Mouse (Mus musculus) forebrain, postnatal 0 days (tissue): ENCODE measurements around the gene B230118H07Rik. TPM values are rescaled to one million over a fixed set of nuclear protein-coding genes. Genes with fewer than 3 reads are reported as not detected.

Source experiments
- ATAC-seq: fragments of 200-750 bp; cut with Nextera tagmentation; 2 replicates; pipeline ENCODE4 v1.8.0; 2017; ENCODE audit warnings: mild to moderate bottlenecking, moderate library complexity
- DNase-seq: peaks from one replicate; pipeline ENCODE4 v3.0.0-alpha.2; 2015
- H3K27ac ChIP-seq: fragments of 300-500 bp; sonication (generic); 2 replicates; pipeline ENCODE4 v1.5.1; 2014; ENCODE audit warnings: low read depth, mild to moderate bottlenecking, antibody characterized with exemption, low read length, moderate library complexity, mixed read lengths
- H3K27me3 ChIP-seq: fragments of 300-500 bp; sonication (generic); 2 replicates; pipeline ENCODE4 v1.6.1; 2014; ENCODE audit warnings: mild to moderate bottlenecking, low read length, mixed read lengths; ENCODE audit not compliant: insufficient read depth
- H3K36me3 ChIP-seq: fragments of 300-500 bp; sonication (generic); 2 replicates; pipeline ENCODE4 v1.6.1; 2014; ENCODE audit warnings: mild to moderate bottlenecking, moderate library complexity; ENCODE audit not compliant: insufficient read depth
- H3K4me1 ChIP-seq: fragments of 300-500 bp; sonication (generic); 2 replicates; pipeline ENCODE4 v1.6.1; 2014; ENCODE audit warnings: antibody characterized with exemption; ENCODE audit not compliant: insufficient read depth
- H3K4me2 ChIP-seq: fragments of 300-500 bp; sonication (generic); 2 replicates; pipeline ENCODE4 v1.6.1; 2014; ENCODE audit warnings: low read depth, mild to moderate bottlenecking, moderate library complexity
- H3K4me3 ChIP-seq: fragments of 300-500 bp; sonication (generic); 2 replicates; pipeline ENCODE4 v1.5.1; 2014; ENCODE audit warnings: low read depth, low read length, mixed read lengths
- H3K9ac ChIP-seq: fragments of 300-500 bp; sonication (generic); 2 replicates; pipeline ENCODE4 v1.6.1; 2014; ENCODE audit warnings: mild to moderate bottlenecking
- H3K9me3 ChIP-seq: fragments of 300-500 bp; sonication (generic); 2 replicates; pipeline ENCODE4 v1.6.1; 2016; ENCODE audit warnings: low read length
- CTCF ChIP-seq: sonication (generic); IDR thresholded peaks from 2 replicates; pipeline ENCODE4 v1.5.1; 2016; ENCODE audit warnings: antibody characterized with exemption, control low read depth, low read depth
- WGBS: fragments of 180-500 bp; shearing (Covaris S2); extraction: QIAGEN DNeasy Blood & Tissue Kit; methylation state at CpG from one replicate; pipeline ENCODE4 v1.1.7; 2014; 5-methylcytosine and 5-hydroxymethylcytosine counted together
- polyA plus RNA-seq: library from polyadenylated mRNA; unstranded; fragments of >200 nt; fragmentation: Nextera tagmentation; extraction: Ambion mirVana; gene quantifications from 2 replicates; pipeline ENCODE4 v1.2.1, GENCODE M21; 2015
- total RNA-seq: library from RNA; depleted of rRNA; stranded (reverse); fragments of >200 nt; gene quantifications from 2 replicates; pipeline ENCODE4 v1.2.3, GENCODE M21; 2014

The B230118H07Rik gene
- total and polyA plus RNA-seq, 2 experiments from 2014 or later = 29.5 to 52.0 TPM

- WGBS = 16% methylated on average over 14 of the region's 14 CpGs
- no peak overlapping the region for H3K27ac ChIP-seq
- DNase-seq = peak; percentile 91
- H3K4me3 ChIP-seq = peak overlapping the region; percentile 37
- no peaks in the 10 kb centered on the region for H3K36me3 ChIP-seq
- ATAC-seq = peak; percentile 86
- H3K4me1 ChIP-seq = no peaks in the 10 kb centered on the region
- H3K27me3 ChIP-seq = no peaks in the 10 kb centered on the region
- TF ChIP-seq CTCF = peak; percentile 80
- H3K9me3 ChIP-seq = no peaks in the 10 kb centered on the region
- H3K4me2 ChIP-seq = peak overlapping the region; percentile 65
- peak overlapping the region; percentile 43 for H3K9ac ChIP-seq
Observed at GRCm38 (mm10) chr2:101652921-101653597, 3.7 kb upstream of the B230118H07Rik start.

- Histone ChIP-seq H3K4me1 (no peaks in the 10 kb centered on the region), H3K9me3 (no peaks in the 10 kb centered on the region), H3K9ac (peak overlapping the region; percentile 43), H3K27me3 (no peaks in the 10 kb centered on the region), H3K27ac (no peak overlapping the region), H3K4me2 (peak overlapping the region; percentile 65), H3K4me3 (peak overlapping the region; percentile 37), H3K36me3 (no peaks in the 10 kb centered on the region)
- WGBS = 22% methylated on average over 14 of the region's 14 CpGs
- ATAC-seq (peak; percentile 62), DNase-seq (no peak)
- no peak for TF ChIP-seq CTCF
Observed at GRCm38 (mm10) chr2:101652204-101652920, 3.0 kb upstream of the B230118H07Rik start.

GRCm38 (mm10) chr2:101650446-101650845 lies 1.1 kb upstream of the B230118H07Rik start:
- no peak overlapping the region for H3K4me2 ChIP-seq
- H3K9ac ChIP-seq = no peak overlapping the region
- no peaks in the 10 kb centered on the region for H3K36me3 ChIP-seq
- ATAC-seq (no peak), DNase-seq (no peak)
- no peaks in the 10 kb centered on the region for H3K4me1 ChIP-seq
- WGBS = 72% methylated on average over 1 of the region's 1 CpGs
- no peak overlapping the region for H3K27ac ChIP-seq
- H3K9me3 ChIP-seq = no peaks in the 10 kb centered on the region
- no peak overlapping the region for H3K4me3 ChIP-seq
- TF ChIP-seq CTCF = no peak
- H3K27me3 ChIP-seq = no peaks in the 10 kb centered on the region

GRCm38 (mm10) chr2:101648361-101648760 lies 971 bp downstream of the B230118H07Rik start:
- Histone ChIP-seq H3K36me3 (no peaks in the 10 kb centered on the region), H3K4me1 (no peaks in the 10 kb centered on the region), H3K9me3 (no peaks in the 10 kb centered on the region), H3K4me3 (no peak overlapping the region), H3K27ac (no peak overlapping the region), H3K4me2 (no peak overlapping the region), H3K27me3 (no peaks in the 10 kb centered on the region), H3K9ac (no peak overlapping the region)
- TF ChIP-seq CTCF = no peak
- DNase-seq (no peak), ATAC-seq (no peak)
- 54% methylated on average over 2 of the region's 2 CpGs for WGBS

- H3K36me3 ChIP-seq = no peaks in the 10 kb centered on the region
- no peaks in the 10 kb centered on the region for H3K27me3 ChIP-seq
- no peak overlapping the region for H3K27ac ChIP-seq
- ATAC-seq (no peak), DNase-seq (no peak)
- H3K4me3 ChIP-seq = no peak overlapping the region
- H3K9me3 ChIP-seq = no peaks in the 10 kb centered on the region
- no peak overlapping the region for H3K4me2 ChIP-seq
- 95% methylated on average over 1 of the region's 1 CpGs for WGBS
- no peaks in the 10 kb centered on the region for H3K4me1 ChIP-seq
- no peak for TF ChIP-seq CTCF
- H3K9ac ChIP-seq = no peak overlapping the region
Observed at GRCm38 (mm10) chr2:101645841-101646240, 3.5 kb downstream of the B230118H07Rik start.

GRCm38 (mm10) chr2:101639840-101640350 lies 9.4 kb downstream of the B230118H07Rik start:
- WGBS = 53% methylated on average over 3 of the region's 3 CpGs
- no peak for TF ChIP-seq CTCF
- Histone ChIP-seq H3K9me3 (no peaks in the 10 kb centered on the region), H3K4me3 (no peak overlapping the region), H3K4me1 (no peaks in the 10 kb centered on the region), H3K27ac (no peak overlapping the region), H3K9ac (no peak overlapping the region), H3K36me3 (no peaks in the 10 kb centered on the region), H3K27me3 (no peaks in the 10 kb centered on the region), H3K4me2 (no peak overlapping the region)
- ATAC-seq = peak; percentile 25; the same call in 1 of the 2 replicates
- DNase-seq = no peak
